In the genomic region with DNA sequence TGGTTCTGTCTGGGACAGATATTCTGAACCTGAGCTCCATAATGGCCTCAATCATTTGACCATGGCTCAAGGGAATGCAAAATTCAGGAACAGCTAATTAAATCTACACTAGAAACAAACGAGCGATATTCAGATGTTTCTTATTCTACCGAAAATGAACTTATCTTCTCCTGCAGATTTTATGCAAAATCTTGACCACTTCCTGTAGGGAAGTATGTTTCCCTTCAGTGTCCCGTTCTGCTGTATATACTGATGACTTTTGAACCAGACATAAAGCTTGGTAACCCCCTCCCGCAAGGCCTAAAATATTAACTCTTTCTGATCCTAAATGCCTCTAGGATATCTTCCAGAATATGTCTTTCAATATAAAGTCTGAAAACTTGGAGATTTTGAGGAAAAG, we compare ENCODE assay signal across 32 mouse cellular contexts. TPM values are rescaled to one million over a fixed set of nuclear protein-coding genes. Genes with fewer than 3 reads are reported as not detected.
A peak's percentile ranks its signal among the peaks of the same experiment; 100 is the strongest.
DNase-seq lines count a peak whose midpoint lies in the region; ATAC-seq and TF ChIP-seq lines count a peak whose summit lies in the region.
"Had no signal": no experiment of that assay in that cellular context is flagged by ENCODE, and none has a peak within 500 bp of the region (broad histone marks: within the 10 kb centered on the region; RNA-seq: fewer than 3 reads in every experiment).

No protein-coding gene starts in this region.

- H3K4me1 ChIP-seq in liver, postnatal 0 days (ENCODE audit: insufficient read depth) = peaks cover 10% of the 10 kb centered on the region
- H3K4me1 ChIP-seq in midbrain, postnatal 0 days (ENCODE audit: insufficient read depth, low read length) = no peaks in the 10 kb centered on the region
- H3K4me1 ChIP-seq in limb, embryonic 10.5 days = no peaks in the 10 kb centered on the region
- H3K4me1 ChIP-seq: embryonic facial prominence, embryonic 10.5 days; forebrain, embryonic 12.5 days; forebrain, embryonic 15.5 days; heart, embryonic 10.5 days; heart, embryonic 13.5 days; hindbrain, embryonic 12.5 days; hindbrain, embryonic 15.5 days had no signal

- no peak overlapping the region for H3K4me3 ChIP-seq in liver, postnatal 0 days (ENCODE audit: low read depth, low read length)
- H3K4me3 ChIP-seq in midbrain, postnatal 0 days (ENCODE audit: low read depth, low read length) = no peak overlapping the region
- H3K4me3 ChIP-seq in limb, embryonic 10.5 days = no peak overlapping the region
- H3K4me3 ChIP-seq: embryonic facial prominence, embryonic 10.5 days; embryonic facial prominence, embryonic 13.5 days; erythroblast, embryonic 14.5 days; forebrain, embryonic 12.5 days; forebrain, embryonic 15.5 days; heart, adult 2 months; heart, embryonic 10.5 days; heart, embryonic 13.5 days; hindbrain, embryonic 12.5 days; hindbrain, embryonic 15.5 days had no signal

- no peak overlapping the region for H3K9ac ChIP-seq in liver, postnatal 0 days (replicated peaks)
- no peak overlapping the region for H3K9ac ChIP-seq in midbrain, postnatal 0 days (replicated peaks; ENCODE audit: low read length, poor library complexity, severe bottlenecking)
- H3K9ac ChIP-seq: embryonic facial prominence, embryonic 13.5 days; forebrain, embryonic 12.5 days; forebrain, embryonic 15.5 days; heart, embryonic 13.5 days; hindbrain, embryonic 12.5 days; hindbrain, embryonic 15.5 days had no signal

- WGBS in liver, postnatal 0 days (ENCODE audit: insufficient replicate concordance) = 14% methylated on average over 5 of the region's 5 CpGs
- 75% methylated on average over 5 of the region's 5 CpGs for WGBS in midbrain, postnatal 0 days
- WGBS in limb, embryonic 10.5 days = 86% methylated on average over 5 of the region's 5 CpGs

- H3K27me3 ChIP-seq in liver, postnatal 0 days (ENCODE audit: insufficient read depth, low read length) = no peaks in the 10 kb centered on the region
- no peaks in the 10 kb centered on the region for H3K27me3 ChIP-seq in midbrain, postnatal 0 days (ENCODE audit: insufficient read depth, low read length)
- no peaks in the 10 kb centered on the region for H3K27me3 ChIP-seq in limb, embryonic 10.5 days (ENCODE audit: low read depth, poor library complexity, severe bottlenecking)
- H3K27me3 ChIP-seq: embryonic facial prominence, embryonic 13.5 days; forebrain, embryonic 12.5 days; forebrain, embryonic 15.5 days; heart, embryonic 13.5 days; hindbrain, embryonic 12.5 days; hindbrain, embryonic 15.5 days; Patski had no signal

- ATAC-seq in liver, postnatal 0 days = no peak
- peak; percentile 72 for ATAC-seq in common myeloid progenitor, adult 5-6 weeks (replicated peaks; ENCODE audit: low read depth, poor library complexity, severe bottlenecking)
- ATAC-seq in megakaryocyte progenitor cell, adult 5-6 weeks (replicated peaks; ENCODE audit: poor library complexity) = peak; percentile 39; the same call in 1 of the 2 replicates
- ATAC-seq in midbrain, postnatal 0 days (ENCODE audit: low FRiP score) = no peak
- ATAC-seq: CD4-positive, CD25-positive, alpha-beta regulatory T cell, adult 4 months; forebrain, embryonic 15.5 days; Patski had no signal

- TF ChIP-seq CTCF in liver, postnatal 0 days (IDR thresholded peaks at IDR 0.05; ENCODE audit: low read depth) = no peak
- no peak for TF ChIP-seq CTCF in midbrain, postnatal 0 days (IDR thresholded peaks at IDR 0.05)

- H3K9me3 ChIP-seq in liver, postnatal 0 days (ENCODE audit: low read length) = no peaks in the 10 kb centered on the region
- H3K9me3 ChIP-seq in midbrain, postnatal 0 days (ENCODE audit: low read length) = no peaks in the 10 kb centered on the region
- H3K9me3 ChIP-seq in limb, embryonic 10.5 days (replicated peaks) = no peaks in the 10 kb centered on the region
- H3K9me3 ChIP-seq: embryonic facial prominence, embryonic 10.5 days; embryonic facial prominence, embryonic 13.5 days; forebrain, embryonic 12.5 days; forebrain, embryonic 15.5 days; heart, embryonic 10.5 days; heart, embryonic 13.5 days; hindbrain, embryonic 12.5 days; hindbrain, embryonic 15.5 days had no signal

- TF ChIP-seq EP300 in liver, postnatal 0 days (IDR thresholded peaks at IDR 0.05; ENCODE audit: low read depth) = peak; percentile 53

- H3K4me2 ChIP-seq in liver, postnatal 0 days (ENCODE audit: low read depth, low read length) = no peak overlapping the region
- no peak overlapping the region for H3K4me2 ChIP-seq in midbrain, postnatal 0 days (ENCODE audit: low read depth, low read length, poor library complexity, severe bottlenecking)
- H3K4me2 ChIP-seq: embryonic facial prominence, embryonic 13.5 days; forebrain, embryonic 12.5 days; forebrain, embryonic 15.5 days; heart, embryonic 13.5 days; hindbrain, embryonic 12.5 days; hindbrain, embryonic 15.5 days had no signal

- no peak for DNase-seq in liver, postnatal 0 days
- no peak for DNase-seq in liver
- no peak for DNase-seq in ovary, postnatal 36 days (ENCODE audit: low spot score)
- DNase-seq in midbrain, postnatal 0 days (ENCODE audit: low spot score) = no peak
- DNase-seq in limb, embryonic 10.5 days (ENCODE audit: low spot score) = no peak
- DNase-seq: adrenal gland, postnatal 10 days; adrenal gland, postnatal 36 days; cerebellum, adult 18-20 months; cerebellum, adult 9-10 months; cerebellum, postnatal 14 days; gastrocnemius, postnatal 25 days; heart, adult 2 months; heart, postnatal 14 days; heart, postnatal 4 days had no signal

- no peaks in the 10 kb centered on the region for H3K36me3 ChIP-seq in liver, postnatal 0 days (replicated peaks; ENCODE audit: insufficient read depth, low read length)
- no peaks in the 10 kb centered on the region for H3K36me3 ChIP-seq in midbrain, postnatal 0 days (ENCODE audit: insufficient read depth, low read length)
- no peaks in the 10 kb centered on the region for H3K36me3 ChIP-seq in limb, embryonic 10.5 days
- H3K36me3 ChIP-seq: embryonic facial prominence, embryonic 10.5 days; embryonic facial prominence, embryonic 13.5 days; forebrain, embryonic 12.5 days; forebrain, embryonic 15.5 days; heart, embryonic 10.5 days; heart, embryonic 13.5 days; hindbrain, embryonic 12.5 days; hindbrain, embryonic 15.5 days had no signal

- no peak overlapping the region for H3K27ac ChIP-seq in liver, postnatal 0 days (ENCODE audit: low read depth)
- no peak overlapping the region for H3K27ac ChIP-seq in midbrain, postnatal 0 days (ENCODE audit: low read depth, low read length)
- no peak overlapping the region for H3K27ac ChIP-seq in limb, embryonic 10.5 days
- H3K27ac ChIP-seq: embryonic facial prominence, embryonic 10.5 days; embryonic facial prominence, embryonic 13.5 days; forebrain, embryonic 12.5 days; forebrain, embryonic 15.5 days; heart, adult 2 months; heart, embryonic 10.5 days; heart, embryonic 13.5 days; hindbrain, embryonic 12.5 days; hindbrain, embryonic 15.5 days had no signal

RNA-seq across cellular contexts. Expression of gene AI481877, which starts 12.1 kb away (rescaled TPM):
- not detected in 2 replicates for polyA plus RNA-seq in liver, postnatal 0 days (2015; fragmentation: Nextera tagmentation; extraction: Ambion mirVana)
- total RNA-seq in common myeloid progenitor, adult 5-6 weeks (2017) = not detected in 2 replicates
- not detected in 2 replicates for total RNA-seq in megakaryocyte progenitor cell, adult 5-6 weeks (2015)
- total RNA-seq in megakaryocyte progenitor cell, adult 5-6 weeks (2017) = not detected in 2 replicates
- not detected in 2 replicates for total RNA-seq in midbrain, postnatal 0 days (2014; rRNA removed)
- polyA plus RNA-seq in midbrain, postnatal 0 days (2015; fragmentation: Nextera tagmentation; extraction: Ambion mirVana) = 0.02 TPM in 1 of 2 replicates, not detected in the other
- not detected in 2 replicates for polyA plus RNA-seq in limb, embryonic 10.5 days (2016; fragmentation: Nextera tagmentation; extraction: Ambion mirVana)
- total RNA-seq: adrenal gland, adult 18-20 months; adrenal gland, postnatal 36 days; gastrocnemius, adult 8-10 months; gastrocnemius, postnatal 25 days; heart, adult 2 months; heart, postnatal 14 days; heart, postnatal 4 days had no signal
- polyA plus RNA-seq: C2C12; CD4-positive, CD25-positive, alpha-beta regulatory T cell, adult 4 months; embryonic facial prominence, embryonic 10.5 days; embryonic facial prominence, embryonic 13.5 days; erythroblast, embryonic 14.5 days; forebrain, embryonic 12.5 days; forebrain, embryonic 15.5 days; gonadal fat pad, adult 2 months; heart, adult 2 months; heart, embryonic 10.5 days; heart, embryonic 13.5 days; heart, embryonic 16.5 days; hindbrain, embryonic 12.5 days; hindbrain, embryonic 15.5 days had no signal

RNA-seq across cellular contexts. Expression of gene Ugcg, which starts 38.1 kb away (rescaled TPM):
- 8.3 and 8.4 TPM in 2 replicates for polyA plus RNA-seq in liver, postnatal 0 days (2015; fragmentation: Nextera tagmentation; extraction: Ambion mirVana)
- total RNA-seq in common myeloid progenitor, adult 5-6 weeks (2017) = 107 and 108 TPM in 2 replicates
- total RNA-seq in megakaryocyte progenitor cell, adult 5-6 weeks (2015) = 65.5 and 90.4 TPM in 2 replicates
- 37.4 and 62.2 TPM in 2 replicates for total RNA-seq in megakaryocyte progenitor cell, adult 5-6 weeks (2017)
- total RNA-seq in midbrain, postnatal 0 days (2014; rRNA removed) = 68.5 and 76.5 TPM in 2 replicates
- 18.7 and 22.8 TPM in 2 replicates for polyA plus RNA-seq in midbrain, postnatal 0 days (2015; fragmentation: Nextera tagmentation; extraction: Ambion mirVana)
- 8.7 and 9.2 TPM in 2 replicates for polyA plus RNA-seq in limb, embryonic 10.5 days (2016; fragmentation: Nextera tagmentation; extraction: Ambion mirVana)

Comparison
In these comparisons a context has a peak if more than half of its experiments do, and no peak if none do; other contexts are left out.
1. ATAC-seq: peak in common myeloid progenitor, adult 5-6 weeks (single experiment) and megakaryocyte progenitor cell, adult 5-6 weeks (single experiment); none in liver, postnatal 0 days (single experiment) and midbrain, postnatal 0 days (single experiment).